Mouse (Mus musculus) erythroblast, embryonic 14.5 days (primary cell): Measurements from ENCODE around the gene Rnh1.

Source experiments
- GATA1 ChIP-seq: IDR thresholded peaks from 2 replicates; pipeline ENCODE4 v1.6.1; 2012; ENCODE audit warnings: low read length, inconsistent platforms, mixed read lengths
- TAL1 ChIP-seq: IDR thresholded peaks from 3 replicates; pipeline ENCODE4 v1.6.1; 2012; ENCODE audit warnings: low read length, inconsistent platforms, mixed read lengths

DNA sequence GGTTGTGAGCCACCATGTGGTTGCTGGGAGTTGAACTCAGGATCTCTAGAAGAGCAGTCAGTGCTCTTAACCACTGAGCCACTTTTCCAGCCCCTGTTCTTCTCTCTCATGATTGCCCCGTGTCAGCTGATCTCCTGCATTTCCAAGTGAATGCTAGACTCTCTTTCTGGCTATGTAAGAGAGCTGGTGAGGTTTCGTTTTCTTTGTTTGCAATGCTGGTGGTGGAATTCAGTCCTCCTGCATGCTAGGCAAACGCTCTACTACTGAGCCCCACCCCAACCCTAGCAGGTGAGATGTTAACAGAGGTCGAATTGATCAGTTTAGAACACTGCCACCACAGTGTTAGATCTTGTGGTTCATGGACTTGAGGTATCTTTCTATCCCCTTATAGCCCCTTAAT, 24.0 kb downstream of the Rnh1 start:
- TF ChIP-seq GATA1 (no peak), TAL1 (no peak)
